Mouse (Mus musculus) hindbrain, embryonic 11.5 days (tissue): ENCODE results near the gene Sept8. TPM values are rescaled to one million over a fixed set of nuclear protein-coding genes. Genes with fewer than 3 reads are reported as not detected.

Experiments used
- ATAC-seq: fragments of 200-750 bp; cut with Nextera tagmentation; 2 replicates; pipeline ENCODE4 v1.8.0; 2017; ENCODE audit warnings: mild to moderate bottlenecking, moderate TSS enrichment, moderate library complexity; ENCODE audit not compliant: low FRiP score
- DNase-seq: peaks from one replicate; pipeline ENCODE4 v3.0.0-alpha.2; 2015; ENCODE audit warnings: low spot score
- H3K27ac ChIP-seq: fragments of 300-500 bp; sonication (generic); 2 replicates; pipeline ENCODE4 v1.5.1; 2014; ENCODE audit warnings: mild to moderate bottlenecking, low read depth, low read length
- H3K27me3 ChIP-seq: fragments of 300-500 bp; sonication (generic); 2 replicates; pipeline ENCODE4 v1.6.1; 2014; ENCODE audit warnings: mild to moderate bottlenecking, low read length, moderate library complexity, mixed read lengths; ENCODE audit not compliant: control insufficient read depth, insufficient read depth
- H3K36me3 ChIP-seq: fragments of 300-500 bp; sonication (generic); 2 replicates; pipeline ENCODE4 v1.6.1; 2014; ENCODE audit warnings: mild to moderate bottlenecking, low read length, moderate library complexity, mixed read lengths; ENCODE audit not compliant: control insufficient read depth, insufficient read depth
- H3K4me1 ChIP-seq: fragments of 300-500 bp; sonication (generic); replicated peaks from 2 replicates; pipeline ENCODE4 v1.6.1; 2014; ENCODE audit warnings: low read length, mixed read lengths; ENCODE audit not compliant: control insufficient read depth, insufficient read depth
- H3K4me2 ChIP-seq: fragments of 300-500 bp; sonication (generic); replicated peaks from 2 replicates; pipeline ENCODE4 v1.6.1; 2014; ENCODE audit warnings: mild to moderate bottlenecking, low read depth, low read length
- H3K4me3 ChIP-seq: fragments of 300-500 bp; sonication (generic); 2 replicates; pipeline ENCODE4 v1.5.1; 2014; ENCODE audit warnings: low read depth, low read length
- H3K9ac ChIP-seq: fragments of 300-500 bp; sonication (generic); 2 replicates; pipeline ENCODE4 v1.6.1; 2014; ENCODE audit warnings: low read depth, low read length
- H3K9me3 ChIP-seq: fragments of 300-500 bp; sonication (generic); 2 replicates; pipeline ENCODE4 v1.6.1; 2016; ENCODE audit warnings: low read length; ENCODE audit not compliant: control insufficient read depth
- WGBS: fragments of 180-500 bp; shearing (Covaris S2); extraction: QIAGEN DNeasy Blood & Tissue Kit; methylation state at CpG from one replicate; pipeline ENCODE4 v1.1.7; 2014; 5-methylcytosine and 5-hydroxymethylcytosine counted together
- polyA plus RNA-seq: library from polyadenylated mRNA; unstranded; fragments of >200 nt; fragmentation: Nextera tagmentation; extraction: Ambion mirVana; gene quantifications from 2 replicates; pipeline ENCODE4 v1.2.1, GENCODE M21; 2014

Sept8 gene
- polyA plus RNA-seq, 1 experiment from 2014 or later = 13.5 TPM

DNA sequence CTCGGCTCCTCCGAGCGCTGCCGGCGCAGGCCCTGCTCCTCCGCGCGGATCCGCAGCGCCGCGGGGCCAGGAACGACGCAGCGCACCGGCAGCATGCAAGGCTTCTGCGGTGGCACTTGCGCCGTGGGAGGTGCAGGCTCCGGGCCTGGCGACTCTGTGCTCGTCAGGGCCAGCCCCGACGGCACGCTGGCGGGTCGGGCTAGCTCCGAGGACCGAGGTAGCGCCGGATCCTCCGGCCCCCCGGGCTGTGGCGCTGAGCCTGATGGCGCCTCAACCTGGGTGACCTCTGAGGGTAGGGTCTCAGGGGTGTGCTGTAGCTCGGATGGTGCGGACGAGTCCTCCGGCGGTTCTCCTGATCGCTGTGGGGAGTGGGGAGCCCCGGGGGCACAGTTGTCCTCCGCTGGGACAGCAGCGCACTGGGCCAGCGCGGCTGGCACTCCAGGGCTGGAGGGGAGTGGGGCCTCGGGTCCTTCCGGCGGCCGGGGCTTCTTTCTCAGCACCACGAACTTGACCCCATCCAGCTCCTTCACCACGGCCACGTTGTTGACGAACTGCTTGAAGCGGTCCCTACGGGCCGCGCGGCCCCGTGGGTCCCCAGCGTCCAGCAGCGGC lies 39.8 kb upstream of the Sept8 start:
- Histone ChIP-seq H3K4me3 (peak overlapping the region; percentile 39), H3K36me3 (no peaks in the 10 kb centered on the region), H3K9me3 (no peaks in the 10 kb centered on the region), H3K27me3 (peaks cover 60% of the 10 kb centered on the region), H3K4me2 (peak overlapping the region; percentile 55), H3K4me1 (peaks cover 11% of the 10 kb centered on the region), H3K9ac (0 out of 2 replicates have a peak overlapping the region, but pooled peaks have one; percentile 19), H3K27ac (no peak overlapping the region)
- DNase-seq = peak; percentile 62
- ATAC-seq = peak; percentile 35; the same call in 1 of the 2 replicates
- 4% methylated on average over 47 of the region's 62 CpGs for WGBS

DNA sequence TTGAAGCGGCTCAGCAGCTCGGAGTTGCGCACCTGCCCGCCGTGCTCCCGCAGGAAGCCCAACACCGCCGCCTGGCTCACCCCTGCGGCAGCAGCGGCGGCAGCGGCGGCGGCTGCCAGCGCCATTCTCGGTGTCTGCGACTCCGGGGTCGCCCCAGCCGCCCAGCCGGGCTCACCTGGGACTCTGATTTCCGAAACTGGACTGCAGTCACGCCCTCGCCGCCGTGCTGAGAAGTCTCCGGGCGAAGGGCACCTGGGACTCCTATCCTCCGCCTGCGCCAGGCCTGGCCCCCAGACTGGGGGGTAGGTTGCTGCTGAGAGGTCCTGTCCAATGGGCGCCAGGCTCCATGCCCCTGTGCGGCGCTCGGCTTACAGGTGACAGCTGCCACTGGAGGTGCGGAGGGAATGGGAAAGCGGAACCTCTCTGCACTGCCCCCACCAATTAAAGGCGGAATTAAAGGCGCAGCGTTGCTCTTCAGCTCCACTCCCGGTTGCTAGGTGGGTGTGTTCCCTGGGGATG lies 39.2 kb upstream of the Sept8 start, which contains the start of the genes Gm9945 and Sowaha:
Gene Gm9945 (plus strand): TSS at position 384 of the 519 bp plus-strand sequence.
Gene Sowaha (minus strand): TSS at position 492 of the 519 bp plus-strand sequence.
- H3K4me3 ChIP-seq = peak within 1 kb of the TSS; percentile 39
- peaks cover 60% of the 10 kb centered on the region for H3K27me3 ChIP-seq
- no peak for DNase-seq

DNA sequence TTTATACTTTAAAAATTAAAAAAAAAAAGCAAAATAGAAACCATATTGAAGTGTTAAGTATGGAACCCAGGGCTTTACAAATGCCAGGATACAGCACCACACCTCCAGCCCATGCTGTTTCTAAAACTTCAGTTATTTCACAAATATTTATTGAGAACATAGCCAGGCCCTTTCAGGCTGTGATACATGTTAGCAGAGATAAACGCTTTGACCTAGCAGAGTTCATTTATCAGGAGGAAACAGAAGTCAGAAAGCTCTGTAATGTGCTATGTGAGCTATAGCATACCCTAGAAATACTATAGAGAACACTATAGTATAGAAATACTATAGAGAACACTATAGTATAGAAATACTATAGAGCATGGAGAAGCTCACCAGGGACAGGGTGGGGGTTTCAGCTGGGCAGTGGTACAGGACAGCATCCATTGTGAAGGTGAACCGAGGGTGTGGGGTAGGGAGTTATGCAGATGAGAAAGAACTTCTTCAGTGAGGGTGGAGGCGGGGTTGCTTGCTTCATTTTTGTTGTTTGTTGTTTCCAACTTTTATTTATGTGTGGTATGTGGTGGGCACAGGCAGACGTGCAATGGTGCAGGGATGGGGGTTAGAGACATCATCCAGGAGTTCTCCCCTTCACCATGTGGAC lies 37.8 kb upstream of the Sept8 start:
- H3K27me3 ChIP-seq = peaks cover 63% of the 10 kb centered on the region
- ATAC-seq = no peak
- H3K36me3 ChIP-seq = no peaks in the 10 kb centered on the region
- no peak for DNase-seq
- H3K4me2 ChIP-seq = no peak overlapping the region
- H3K27ac ChIP-seq = no peak overlapping the region
- no peak overlapping the region for H3K4me3 ChIP-seq
- no peaks in the 10 kb centered on the region for H3K9me3 ChIP-seq
- WGBS = 74% methylated on average over 4 of the region's 4 CpGs
- no peak overlapping the region for H3K9ac ChIP-seq
- H3K4me1 ChIP-seq = peaks cover 9% of the 10 kb centered on the region; the same call in 1 of the 2 replicates

More for the DNA sequence above, 39.2 kb upstream of the Sept8 start, which contains the start of the genes Gm9945 and Sowaha:
- ATAC-seq = no peak
- no peak within 1 kb of the TSS for H3K27ac ChIP-seq
- peak within 1 kb of the TSS; percentile 55 for H3K4me2 ChIP-seq
- 0 out of 2 replicates have a peak within 1 kb of the TSS, but pooled peaks have one; percentile 19 for H3K9ac ChIP-seq
- WGBS = 3% methylated on average over 40 of the region's 40 CpGs
- H3K9me3 ChIP-seq = no peaks in the 10 kb centered on the region
- H3K36me3 ChIP-seq = no peaks in the 10 kb centered on the region
- peaks cover 11% of the 10 kb centered on the region for H3K4me1 ChIP-seq

DNA sequence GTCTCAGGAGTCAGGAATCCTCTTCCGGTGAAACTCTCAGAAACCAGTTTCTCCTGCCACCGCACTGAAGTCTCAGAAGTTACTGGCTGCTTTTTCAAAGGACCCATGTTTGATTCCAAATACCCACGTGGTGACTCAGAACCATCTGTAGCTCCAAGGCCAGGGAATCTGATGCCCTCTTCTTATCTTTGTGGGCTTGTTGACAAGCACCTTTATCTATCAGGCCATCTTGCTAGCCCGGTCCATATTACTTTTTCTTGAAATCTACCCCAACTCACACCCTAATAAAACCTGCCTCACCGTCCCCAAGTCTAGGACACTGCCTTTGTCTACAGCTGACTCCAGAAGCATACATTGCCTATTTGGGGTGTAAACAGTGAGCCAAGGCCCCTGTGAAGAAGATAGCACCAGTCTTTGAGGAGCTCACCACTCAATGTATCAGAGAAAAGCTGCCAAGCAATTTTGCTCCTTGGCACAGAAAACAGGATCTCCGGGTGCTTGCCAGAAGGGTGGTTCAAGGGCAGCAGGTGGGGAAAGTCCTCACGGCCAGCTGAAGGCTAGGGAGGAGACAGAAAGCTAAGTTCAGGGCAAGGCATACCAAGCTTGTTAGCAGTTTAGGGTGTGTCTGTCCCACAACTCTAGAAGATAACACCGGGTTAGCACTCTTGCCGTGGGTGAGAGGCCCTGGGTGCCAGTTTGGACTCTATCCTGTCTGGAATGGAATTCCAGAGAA lies 35.7 kb upstream of the Sept8 start:
- Histone ChIP-seq H3K4me2 (no peak overlapping the region), H3K36me3 (no peaks in the 10 kb centered on the region), H3K4me1 (peaks cover 8% of the 10 kb centered on the region; the same call in 1 of the 2 replicates), H3K4me3 (no peak overlapping the region), H3K27me3 (peaks cover 69% of the 10 kb centered on the region), H3K9me3 (no peaks in the 10 kb centered on the region), H3K9ac (no peak overlapping the region), H3K27ac (no peak overlapping the region)
- DNase-seq (no peak), ATAC-seq (no peak)
- WGBS = 79% methylated on average over 9 of the region's 9 CpGs

DNA sequence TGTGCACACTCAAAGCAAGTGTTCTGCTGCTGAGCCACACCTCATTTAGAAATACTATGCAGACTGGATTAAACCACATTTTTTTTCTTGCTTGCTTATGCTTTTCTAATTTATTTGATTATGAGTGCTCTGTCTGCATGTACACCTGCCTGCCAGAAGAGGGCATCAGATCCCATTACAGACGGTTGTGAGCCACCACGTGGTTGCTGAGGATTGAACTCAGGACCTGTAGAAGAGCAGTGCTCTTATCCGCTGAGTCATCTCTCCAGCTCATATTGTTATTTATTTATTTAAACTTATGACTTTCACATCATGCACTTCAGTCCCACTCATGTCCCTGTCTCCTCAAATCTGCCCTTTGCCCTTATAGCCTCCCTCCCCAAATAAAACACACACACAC lies 33.3 kb upstream of the Sept8 start:
- H3K27me3 ChIP-seq = peaks cover 50% of the 10 kb centered on the region
- DNase-seq = no peak
- 45% methylated on average over 3 of the region's 3 CpGs for WGBS

DNA sequence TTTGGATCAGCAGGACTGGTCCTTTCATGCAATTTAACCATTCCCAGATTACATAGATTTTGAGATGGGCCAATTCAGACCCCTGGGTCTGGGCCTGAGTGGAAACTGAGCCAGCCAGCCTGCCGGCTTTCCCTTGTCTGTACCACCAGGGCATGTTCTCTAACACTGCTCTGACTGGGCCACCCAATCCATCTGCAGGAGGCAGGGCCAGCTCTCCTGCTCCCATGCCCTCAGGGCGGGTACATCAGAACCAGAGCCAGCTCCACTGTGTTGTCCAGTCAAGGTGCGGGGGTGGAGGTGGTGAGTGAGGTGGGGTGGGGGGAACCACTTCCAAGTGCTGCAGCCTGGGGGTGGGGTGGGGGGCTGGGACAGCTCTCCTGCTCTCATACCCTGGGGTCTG lies 32.7 kb upstream of the Sept8 start:
- no peak overlapping the region for H3K4me2 ChIP-seq
- no peaks in the 10 kb centered on the region for H3K9me3 ChIP-seq
- no peaks in the 10 kb centered on the region for H3K36me3 ChIP-seq
- WGBS = 62% methylated on average over 3 of the region's 3 CpGs
- H3K4me3 ChIP-seq = no peak overlapping the region
- H3K27ac ChIP-seq = no peak overlapping the region
- no peaks in the 10 kb centered on the region for H3K4me1 ChIP-seq
- H3K27me3 ChIP-seq = peaks cover 45% of the 10 kb centered on the region
- ATAC-seq = no peak
- H3K9ac ChIP-seq = no peak overlapping the region
- DNase-seq = no peak

More for the DNA sequence above, 33.3 kb upstream of the Sept8 start:
- Histone ChIP-seq H3K36me3 (no peaks in the 10 kb centered on the region), H3K4me2 (no peak overlapping the region), H3K4me3 (no peak overlapping the region), H3K9me3 (no peaks in the 10 kb centered on the region), H3K4me1 (no peaks in the 10 kb centered on the region), H3K27ac (no peak overlapping the region), H3K9ac (no peak overlapping the region)
- no peak for ATAC-seq

DNA sequence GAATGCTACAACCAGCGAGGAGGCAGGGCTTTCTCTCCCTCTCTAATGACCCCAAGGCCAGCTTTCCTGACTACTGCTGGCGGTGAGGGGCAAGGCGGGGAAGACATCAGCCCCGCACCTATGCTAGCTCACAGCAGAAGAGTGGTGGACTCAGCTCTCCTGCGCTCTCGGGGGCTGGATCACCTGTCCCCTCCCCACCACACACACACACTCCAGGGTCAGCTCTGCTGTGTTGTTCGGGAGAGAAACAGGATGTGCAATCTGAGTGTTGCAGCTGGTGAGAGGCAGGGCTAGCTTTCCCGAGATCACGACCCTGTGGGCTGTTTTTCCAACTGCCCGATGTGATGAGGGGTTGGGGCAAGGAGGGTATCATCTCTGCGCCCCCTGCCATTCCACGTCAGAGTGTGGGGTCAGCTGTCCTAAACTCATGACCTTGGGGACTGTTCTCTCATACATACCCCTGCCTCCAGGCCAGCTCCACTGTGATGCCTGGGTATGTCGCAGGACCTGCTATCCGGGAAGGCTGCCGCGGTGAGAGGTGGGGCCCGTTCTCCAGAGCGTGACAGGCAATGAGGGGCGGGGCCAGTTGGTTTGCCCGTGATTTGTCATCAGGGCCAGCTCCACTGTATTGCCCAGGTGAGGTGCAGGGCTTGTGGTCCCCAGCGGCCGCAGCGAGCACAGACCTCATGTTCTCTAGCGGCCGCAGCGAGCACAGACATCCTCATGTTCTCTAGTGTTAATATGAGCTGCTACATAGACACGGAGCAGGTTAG lies 32.0 kb upstream of the Sept8 start:
- peak; percentile 46 for DNase-seq
- peaks cover 38% of the 10 kb centered on the region for H3K27me3 ChIP-seq
- no peak overlapping the region for H3K9ac ChIP-seq

DNA sequence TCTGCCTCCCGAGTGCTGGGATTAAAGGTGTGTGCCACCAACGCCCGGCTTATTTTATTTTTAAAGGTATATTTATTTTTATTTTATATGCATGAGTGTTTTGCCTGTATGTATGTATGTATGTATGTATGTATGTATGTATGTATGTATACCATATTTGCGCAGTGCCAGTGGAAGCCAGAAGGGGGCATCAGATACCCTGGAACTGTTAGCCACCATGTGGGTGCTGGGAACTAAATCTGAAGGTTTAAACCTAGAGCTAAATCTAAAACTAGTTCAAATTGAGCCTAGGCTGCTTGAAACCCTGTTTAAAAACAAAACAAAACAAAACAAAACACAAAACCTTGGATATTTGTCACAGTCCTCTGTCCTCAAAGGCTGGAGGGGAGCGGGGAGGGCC lies 30.1 kb upstream of the Sept8 start:
- H3K4me1 ChIP-seq = peaks cover 3% of the 10 kb centered on the region; the same call in 1 of the 2 replicates
- peaks cover 29% of the 10 kb centered on the region for H3K27me3 ChIP-seq

More for the DNA sequence above, 32.0 kb upstream of the Sept8 start:
- H3K36me3 ChIP-seq = no peaks in the 10 kb centered on the region
- H3K4me1 ChIP-seq = no peaks in the 10 kb centered on the region
- 16% methylated on average over 27 of the region's 27 CpGs for WGBS
- ATAC-seq = peak; percentile 33; the same call in 1 of the 2 replicates
- no peak overlapping the region for H3K27ac ChIP-seq
- no peaks in the 10 kb centered on the region for H3K9me3 ChIP-seq
- H3K4me2 ChIP-seq = 0 out of 2 replicates have a peak overlapping the region, but pooled peaks have one; percentile 11
- no peak overlapping the region for H3K4me3 ChIP-seq

More for the DNA sequence above, 30.1 kb upstream of the Sept8 start:
- ATAC-seq = no peak
- H3K4me2 ChIP-seq = no peak overlapping the region
- peak; percentile 26 for DNase-seq
- H3K9me3 ChIP-seq = no peaks in the 10 kb centered on the region
- no peak overlapping the region for H3K9ac ChIP-seq
- H3K4me3 ChIP-seq = no peak overlapping the region
- H3K36me3 ChIP-seq = no peaks in the 10 kb centered on the region
- no peak overlapping the region for H3K27ac ChIP-seq
- WGBS = 93% methylated on average over 5 of the region's 5 CpGs
